Mouse (Mus musculus) erythroblast, embryonic 14.5 days (primary cell): ENCODE data around the gene Dlgap4. TPM values are rescaled to one million over a fixed set of nuclear protein-coding genes. Genes with fewer than 3 reads are reported as not detected.

Source experiments
- H3K27me3 ChIP-seq: 2 replicates; pipeline ENCODE4 v1.6.1; 2012; ENCODE audit warnings: inconsistent platforms; ENCODE audit not compliant: control insufficient read depth
- H3K36me3 ChIP-seq: 2 replicates; pipeline ENCODE4 v1.6.1; 2012; ENCODE audit warnings: mild to moderate bottlenecking, inconsistent platforms; ENCODE audit not compliant: control insufficient read depth
- H3K4me1 ChIP-seq: 2 replicates; pipeline ENCODE4 v1.6.1; 2012; ENCODE audit warnings: inconsistent platforms; ENCODE audit not compliant: control insufficient read depth
- H3K4me3 ChIP-seq: replicated peaks from 2 replicates; pipeline ENCODE3; 2012; ENCODE audit warnings: moderate library complexity, mild to moderate bottlenecking, inconsistent platforms
- H3K9me3 ChIP-seq: 2 replicates; pipeline ENCODE4 v1.6.1; 2012; ENCODE audit warnings: low read length, inconsistent platforms, mixed read lengths; ENCODE audit not compliant: control insufficient read depth
- GATA1 ChIP-seq: IDR thresholded peaks from 2 replicates; pipeline ENCODE4 v1.6.1; 2012; ENCODE audit warnings: low read length, inconsistent platforms, mixed read lengths
- TAL1 ChIP-seq: IDR thresholded peaks from 3 replicates; pipeline ENCODE4 v1.6.1; 2012; ENCODE audit warnings: low read length, inconsistent platforms, mixed read lengths
- polyA plus RNA-seq: library from polyadenylated mRNA; stranded (reverse); fragments of >175 nt; gene quantifications from 2 replicates; pipeline ENCODE4 v1.2.3, GENCODE M21; 2012

Dlgap4 gene
- polyA plus RNA-seq, 1 experiment = 2.2 TPM

GRCm38 (mm10) chr2:156648042-156648441, 34.5 kb downstream of the Dlgap4 start:
- Histone ChIP-seq H3K4me1 (no peaks in the 10 kb centered on the region), H3K9me3 (no peaks in the 10 kb centered on the region), H3K36me3 (no peaks in the 10 kb centered on the region), H3K4me3 (no peak overlapping the region), H3K27me3 (peaks cover 2% of the 10 kb centered on the region; the same call in 1 of the 2 replicates)
- TF ChIP-seq TAL1 = no peak
- no peak for TF ChIP-seq GATA1

DNA sequence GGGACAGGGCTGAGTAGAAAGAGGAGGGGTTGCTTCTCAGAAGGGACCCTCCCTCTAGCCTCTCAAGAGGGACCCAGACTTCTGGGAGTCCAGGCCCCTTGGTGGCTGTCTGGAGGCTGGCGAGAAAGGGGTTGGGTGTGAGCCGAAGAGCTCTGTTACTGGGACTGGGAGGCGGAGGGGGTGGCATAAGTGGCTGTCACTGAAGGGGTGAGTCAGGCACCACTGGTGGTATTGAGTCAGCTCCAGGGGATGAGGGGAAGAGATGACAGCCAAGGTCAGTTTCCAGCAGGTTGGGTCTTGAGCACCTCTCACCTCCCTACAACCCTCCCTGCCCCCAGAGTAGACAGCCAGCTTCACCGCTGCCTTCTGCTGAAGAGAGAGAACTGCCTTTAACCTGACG, 35.9 kb downstream of the Dlgap4 start:
- H3K4me3 ChIP-seq = no peak overlapping the region
- no peaks in the 10 kb centered on the region for H3K9me3 ChIP-seq
- H3K36me3 ChIP-seq = no peaks in the 10 kb centered on the region
- no peak for TF ChIP-seq TAL1
- TF ChIP-seq GATA1 = no peak
- H3K27me3 ChIP-seq = peaks cover 2% of the 10 kb centered on the region; the same call in 1 of the 2 replicates
- H3K4me1 ChIP-seq = no peaks in the 10 kb centered on the region

DNA sequence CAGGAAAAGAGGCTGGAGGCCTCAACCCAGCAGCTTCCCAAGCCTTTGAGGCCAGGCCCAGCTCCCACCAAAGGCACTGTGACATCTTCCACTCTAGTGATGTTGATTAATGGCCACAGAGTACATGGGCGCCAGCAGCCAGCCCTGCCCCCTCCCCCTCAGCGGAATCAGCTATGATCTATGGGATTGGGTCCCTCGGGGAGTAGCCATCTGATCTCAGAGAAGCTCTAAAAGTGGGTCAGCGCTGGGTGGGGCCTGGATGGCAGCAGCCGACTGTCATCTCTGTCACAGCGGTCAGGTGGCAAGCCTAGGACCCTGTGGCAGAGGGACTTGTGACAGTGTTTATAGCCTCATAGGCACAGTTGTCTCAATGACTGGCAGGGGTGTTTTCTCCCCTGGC, 37.5 kb downstream of the Dlgap4 start:
- no peak overlapping the region for H3K4me3 ChIP-seq
- TF ChIP-seq GATA1 (no peak), TAL1 (no peak)
- H3K4me1 ChIP-seq = no peaks in the 10 kb centered on the region
- H3K36me3 ChIP-seq = no peaks in the 10 kb centered on the region
- peaks cover 2% of the 10 kb centered on the region; the same call in 1 of the 2 replicates for H3K27me3 ChIP-seq
- H3K9me3 ChIP-seq = no peaks in the 10 kb centered on the region

DNA sequence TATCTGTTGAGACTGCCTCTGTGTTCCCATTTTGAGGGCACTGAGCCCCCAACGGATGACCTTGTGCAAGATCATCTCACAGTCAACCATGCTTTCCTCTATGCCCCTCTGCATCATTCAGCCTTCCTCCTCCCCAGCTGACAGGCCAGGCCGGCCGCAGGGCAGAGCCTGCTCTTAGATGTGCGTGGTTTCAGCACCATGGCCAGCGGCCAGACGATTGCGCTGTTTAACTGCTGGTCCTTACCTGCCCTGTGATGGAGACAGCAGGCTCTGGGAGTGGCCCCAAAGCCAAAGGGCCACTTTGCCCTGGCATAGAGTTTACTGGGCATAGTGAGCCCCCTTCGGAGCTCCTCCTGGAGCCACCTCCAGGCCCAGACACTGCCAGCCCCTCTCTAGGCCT, 39.3 kb downstream of the Dlgap4 start:
- H3K4me3 ChIP-seq = no peak overlapping the region
- TF ChIP-seq GATA1 (no peak), TAL1 (no peak)
- peaks cover 2% of the 10 kb centered on the region; the same call in 1 of the 2 replicates for H3K27me3 ChIP-seq
- no peaks in the 10 kb centered on the region for H3K9me3 ChIP-seq
- H3K36me3 ChIP-seq = no peaks in the 10 kb centered on the region
- no peaks in the 10 kb centered on the region for H3K4me1 ChIP-seq

DNA sequence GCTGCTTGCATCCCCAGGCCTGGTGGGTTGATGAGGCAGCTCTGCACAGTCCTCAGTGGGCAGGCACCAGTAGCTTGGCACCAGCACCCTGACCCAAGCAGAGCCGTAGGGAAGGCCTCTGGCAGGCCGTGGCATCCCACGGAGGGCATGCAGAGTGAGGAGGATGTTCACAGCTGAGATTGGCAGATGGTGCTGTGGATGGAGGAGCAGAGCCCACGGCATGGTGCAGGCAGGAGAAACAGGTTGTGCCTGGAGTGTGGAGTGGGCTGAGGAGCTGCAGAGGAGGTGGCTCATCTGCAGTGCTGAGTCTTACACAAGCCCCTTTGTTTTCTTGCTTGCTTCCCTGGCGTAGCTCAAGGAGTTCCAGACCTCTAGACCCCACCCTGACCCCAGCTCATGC, 40.6 kb downstream of the Dlgap4 start:
- Histone ChIP-seq H3K27me3 (no peaks in the 10 kb centered on the region), H3K36me3 (no peaks in the 10 kb centered on the region), H3K9me3 (no peaks in the 10 kb centered on the region), H3K4me1 (no peaks in the 10 kb centered on the region), H3K4me3 (no peak overlapping the region)
- TF ChIP-seq GATA1 (no peak), TAL1 (no peak)

DNA sequence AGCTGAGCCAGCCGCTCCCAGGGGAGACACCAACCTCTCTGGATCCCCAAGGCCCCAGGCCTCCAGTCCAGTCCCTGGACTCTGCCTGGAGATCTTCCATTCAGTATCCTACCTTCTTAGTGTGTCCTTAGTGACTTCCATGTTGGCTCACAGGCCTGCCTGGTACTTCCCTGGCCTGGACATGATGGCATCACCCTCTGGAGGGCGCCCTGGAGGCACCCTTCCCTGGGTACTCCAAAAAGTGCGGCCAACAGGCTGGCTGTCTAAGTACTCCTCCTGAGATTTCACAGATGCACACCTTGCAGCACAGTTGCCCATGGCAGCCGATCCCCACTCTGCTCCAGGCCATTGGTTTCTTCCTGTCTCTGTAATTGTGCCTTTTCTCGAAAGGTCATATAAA, 42.1 kb downstream of the Dlgap4 start:
- no peak for TF ChIP-seq GATA1

GRCm38 (mm10) chr2:156657522-156657921, 44.0 kb downstream of the Dlgap4 start:
- no peaks in the 10 kb centered on the region for H3K36me3 ChIP-seq

More for the DNA sequence above, 42.1 kb downstream of the Dlgap4 start:
- Histone ChIP-seq H3K27me3 (no peaks in the 10 kb centered on the region), H3K9me3 (no peaks in the 10 kb centered on the region), H3K4me1 (no peaks in the 10 kb centered on the region), H3K36me3 (no peaks in the 10 kb centered on the region), H3K4me3 (no peak overlapping the region)

GRCm38 (mm10) chr2:156658221-156658620, 44.7 kb downstream of the Dlgap4 start:
- no peak overlapping the region for H3K4me3 ChIP-seq
- TF ChIP-seq TAL1 (no peak), GATA1 (no peak)
- no peaks in the 10 kb centered on the region for H3K27me3 ChIP-seq

More at GRCm38 (mm10) chr2:156657522-156657921, 44.0 kb downstream of the Dlgap4 start:
- TF ChIP-seq TAL1 = no peak
- TF ChIP-seq GATA1 = no peak
- Histone ChIP-seq H3K4me3 (no peak overlapping the region), H3K9me3 (no peaks in the 10 kb centered on the region), H3K27me3 (no peaks in the 10 kb centered on the region), H3K4me1 (no peaks in the 10 kb centered on the region)

DNA sequence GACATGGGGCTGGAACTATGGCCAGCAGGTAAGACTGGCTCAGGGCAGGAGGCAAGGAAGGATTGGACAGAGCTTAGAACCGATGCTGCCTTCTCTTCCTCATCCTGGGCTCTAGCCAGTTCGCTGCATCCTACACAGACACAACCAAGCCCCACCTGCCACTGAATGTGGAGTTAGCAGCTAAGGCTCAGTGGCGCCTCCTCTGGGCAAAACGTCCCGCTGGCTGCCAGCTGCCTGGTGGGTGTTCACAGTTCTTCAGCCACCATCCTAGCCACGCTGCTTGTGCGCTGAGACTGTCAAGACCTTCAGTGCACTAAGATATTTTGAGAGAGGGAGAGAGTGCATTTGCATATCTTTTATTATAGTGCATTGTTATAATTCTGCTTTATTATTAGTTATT, 45.2 kb downstream of the Dlgap4 start:
- no peaks in the 10 kb centered on the region for H3K36me3 ChIP-seq
- TF ChIP-seq GATA1 (no peak), TAL1 (no peak)
- H3K4me3 ChIP-seq = no peak overlapping the region
- H3K27me3 ChIP-seq = no peaks in the 10 kb centered on the region
- no peaks in the 10 kb centered on the region for H3K9me3 ChIP-seq
- H3K4me1 ChIP-seq = no peaks in the 10 kb centered on the region

More at GRCm38 (mm10) chr2:156658221-156658620, 44.7 kb downstream of the Dlgap4 start:
- Histone ChIP-seq H3K4me1 (no peaks in the 10 kb centered on the region), H3K36me3 (no peaks in the 10 kb centered on the region), H3K9me3 (no peaks in the 10 kb centered on the region)

GRCm38 (mm10) chr2:156659981-156660380, 46.5 kb downstream of the Dlgap4 start:
- TF ChIP-seq GATA1 (no peak), TAL1 (no peak)
- H3K27me3 ChIP-seq = no peaks in the 10 kb centered on the region

More at GRCm38 (mm10) chr2:156659981-156660380, 46.5 kb downstream of the Dlgap4 start:
- H3K36me3 ChIP-seq = no peaks in the 10 kb centered on the region
- H3K9me3 ChIP-seq = no peaks in the 10 kb centered on the region
- H3K4me3 ChIP-seq = no peak overlapping the region
- no peaks in the 10 kb centered on the region for H3K4me1 ChIP-seq
